Mouse (Mus musculus): ENCODE data around the gene Ctcf.

- TF ChIP-seq CTCF (IDR thresholded peaks at IDR 0.05; ENCODE audit: insufficient read depth, low read length): no peak
- no peak for TF ChIP-seq POLR2A (IDR thresholded peaks at IDR 0.05; ENCODE audit: borderline replicate concordance, extremely low read depth, low read depth, low read length)
Observed at GRCm38 (mm10) chr8:105698734-105699133, 62.4 kb downstream of the Ctcf start.
